Mouse (Mus musculus) C2C12 (cell line): ENCODE results near the gene Mysm1.
A peak's percentile ranks its signal among the peaks of the same experiment; 100 is the strongest.

Source experiments
- CEBPB ChIP-seq: IDR thresholded peaks from one replicate; pipeline ENCODE4 v1.6.1; 2011; ENCODE audit warnings: low read depth, mild to moderate bottlenecking, control low read depth, moderate library complexity
- CTCF ChIP-seq: IDR thresholded peaks from one replicate; pipeline ENCODE4 v1.5.1; 2011; ENCODE audit not compliant: control insufficient read depth, insufficient read depth, insufficient read length
- FOSL1 ChIP-seq: IDR thresholded peaks from one replicate; pipeline ENCODE4 v1.8.0; 2011; ENCODE audit warnings: mild to moderate bottlenecking, low read length; ENCODE audit not compliant: poor library complexity, insufficient read depth, severe bottlenecking
- MAX ChIP-seq: IDR thresholded peaks from one replicate; pipeline ENCODE4 v1.6.1; 2011; ENCODE audit warnings: mild to moderate bottlenecking, control low read depth
- MYOD1 ChIP-seq: IDR thresholded peaks from one replicate; pipeline ENCODE4 v1.6.1; 2011; ENCODE audit warnings: low read depth; ENCODE audit not compliant: control insufficient read depth, insufficient read length
- MYOG ChIP-seq: IDR thresholded peaks from one replicate; pipeline ENCODE4 v1.6.1; 2011; ENCODE audit not compliant: control insufficient read depth, insufficient read length; ENCODE audit errors: extremely low read depth
- USF1 ChIP-seq: IDR thresholded peaks from one replicate; pipeline ENCODE4 v1.6.1; 2011; ENCODE audit warnings: low read depth, mild to moderate bottlenecking, control low read depth, moderate library complexity

- TF ChIP-seq CTCF (no peak), CEBPB (no peak), MAX (no peak), USF1 (peak; percentile 91), MYOD1 (peak; percentile 74), FOSL1 (peak; percentile 97), MYOG (no peak)
These were observed 22.3 kb upstream of the Mysm1 start for GRCm38 (mm10) chr4:95001043-95001775.
